Mouse (Mus musculus): ENCODE measurements around the gene Alg14. TPM values are rescaled to one million over a fixed set of nuclear protein-coding genes. Genes with fewer than 3 reads are reported as not detected.

The Alg14 gene
- total RNA-seq, 2 experiments from 2014 or later = 7.5 to 7.7 TPM

DNA sequence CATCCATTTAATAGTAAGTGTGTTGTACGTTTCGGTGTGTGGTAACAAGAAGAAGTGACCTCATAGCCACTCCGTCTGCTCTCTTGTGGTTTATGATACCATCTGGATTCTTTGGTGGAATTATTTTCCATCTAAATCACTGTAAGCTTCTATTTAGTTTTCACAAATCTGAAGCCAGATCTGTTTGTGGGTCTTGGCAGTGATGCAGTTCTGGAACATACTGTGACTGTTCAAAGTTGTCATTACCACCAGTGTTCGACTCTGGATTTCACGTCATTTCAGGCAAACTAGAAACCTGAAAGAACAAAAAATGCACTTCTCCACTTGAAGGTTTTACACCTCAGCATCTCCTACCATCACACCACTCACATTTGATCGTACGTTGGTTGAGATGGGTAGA is 23.9 kb downstream of the Alg14 start:
- Histone ChIP-seq H3K27ac (no peak overlapping the region), H3K4me3 (no peak overlapping the region)
- TF ChIP-seq CTCF (IDR thresholded peaks at IDR 0.05) = no peak
- DNase-seq = no peak
- intact Hi-C loops (cut with DNase I) = no loop called here

DNA sequence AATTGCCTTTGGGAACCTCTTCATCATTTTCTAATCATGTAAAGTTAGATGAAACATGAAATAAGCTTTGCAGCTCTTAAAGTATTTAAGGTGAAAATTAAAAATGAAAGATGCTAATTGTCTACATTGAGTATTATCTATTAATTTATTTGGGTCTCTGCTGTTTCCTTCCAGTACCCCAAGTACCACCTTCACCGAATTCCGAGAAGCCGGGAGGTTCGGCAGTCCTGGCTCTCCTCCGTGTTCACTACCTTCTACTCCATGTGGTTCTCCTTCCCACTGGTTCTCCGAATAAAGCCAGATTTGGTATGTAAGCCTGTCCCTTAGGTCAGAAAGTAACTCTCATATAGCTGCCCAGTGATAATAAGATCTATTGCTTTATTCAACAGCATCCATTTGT is 28.3 kb downstream of the Alg14 start:
- Histone ChIP-seq H3K4me3 (no peak overlapping the region), H3K27ac (no peak overlapping the region)
- TF ChIP-seq CTCF (IDR thresholded peaks at IDR 0.05) = no peak
- intact Hi-C loops (cut with DNase I) = no loop called here
- no peak for DNase-seq

DNA sequence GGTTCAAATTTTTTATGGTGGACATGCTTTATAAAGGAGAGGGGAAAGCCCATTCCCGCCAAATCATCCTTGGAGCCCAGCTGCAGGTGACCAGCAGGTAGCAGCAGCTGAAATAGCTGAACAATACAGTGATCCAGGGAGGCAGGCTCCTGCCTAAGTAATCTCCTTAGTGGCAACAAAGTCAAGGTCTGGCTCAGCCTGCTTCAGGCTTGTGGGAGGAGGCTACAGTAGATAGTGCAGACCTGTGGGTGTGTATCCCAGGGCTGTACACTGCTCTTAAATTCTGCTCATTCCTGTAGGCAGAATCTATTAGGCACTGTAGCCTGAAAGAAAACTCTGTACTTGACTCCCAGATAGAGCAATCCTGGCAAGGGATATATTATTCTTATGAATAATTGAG is 29.3 kb downstream of the Alg14 start:
- Histone ChIP-seq H3K4me3 (no peak overlapping the region), H3K27ac (no peak overlapping the region)
- no peak for TF ChIP-seq CTCF (IDR thresholded peaks at IDR 0.05)
- intact Hi-C loops (cut with DNase I) = no loop called here
- DNase-seq = no peak

DNA sequence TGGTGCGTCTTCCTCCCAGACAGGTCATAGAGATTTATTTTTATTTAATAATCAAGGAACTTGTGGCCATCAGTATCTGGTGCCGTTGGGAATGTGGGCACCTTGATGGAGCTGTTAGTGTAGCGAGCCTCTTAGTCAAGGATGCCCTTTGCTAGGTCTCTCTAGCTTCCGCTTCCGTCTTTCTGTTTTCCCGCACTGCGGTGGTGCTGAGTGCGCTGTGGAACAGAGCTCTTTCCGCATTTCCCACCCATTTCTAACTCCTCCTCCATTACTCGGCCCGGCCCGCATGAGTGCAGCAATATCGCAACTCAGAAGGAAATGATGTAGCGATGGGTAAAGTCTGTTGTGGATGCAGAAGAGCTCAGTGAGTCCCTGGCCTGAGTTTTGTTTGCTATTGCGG is 31.8 kb downstream of the Alg14 start:
- Histone ChIP-seq H3K27ac (no peak overlapping the region), H3K4me3 (no peak overlapping the region)
- no peak for DNase-seq
- intact Hi-C loops (cut with DNase I) = no loop called here
- TF ChIP-seq CTCF (IDR thresholded peaks at IDR 0.05) = no peak

DNA sequence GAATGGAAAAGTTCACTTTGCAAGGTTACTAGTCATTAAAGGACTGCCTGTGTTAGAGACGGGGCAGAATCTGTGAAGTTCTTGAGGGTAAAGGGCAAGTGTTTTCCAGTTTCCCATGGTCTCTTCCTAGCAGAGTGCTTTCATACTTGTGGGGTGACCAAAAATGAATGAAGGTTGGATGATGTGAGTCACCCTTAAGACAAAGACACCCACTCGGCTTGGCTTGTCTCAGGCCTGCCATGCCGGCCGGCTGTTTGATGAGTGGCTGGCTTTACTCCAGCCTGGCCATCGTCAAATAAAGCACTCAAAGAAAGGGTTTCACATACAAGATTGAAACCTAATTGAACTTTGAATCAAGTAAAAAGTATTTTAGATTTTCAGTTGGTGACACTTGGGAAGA is 35.8 kb downstream of the Alg14 start:
- TF ChIP-seq CTCF (IDR thresholded peaks at IDR 0.05) = no peak
- DNase-seq = no peak
- no peak overlapping the region for H3K27ac ChIP-seq
- H3K4me3 ChIP-seq = no peak overlapping the region
- intact Hi-C loops (cut with DNase I) = no loop called here

DNA sequence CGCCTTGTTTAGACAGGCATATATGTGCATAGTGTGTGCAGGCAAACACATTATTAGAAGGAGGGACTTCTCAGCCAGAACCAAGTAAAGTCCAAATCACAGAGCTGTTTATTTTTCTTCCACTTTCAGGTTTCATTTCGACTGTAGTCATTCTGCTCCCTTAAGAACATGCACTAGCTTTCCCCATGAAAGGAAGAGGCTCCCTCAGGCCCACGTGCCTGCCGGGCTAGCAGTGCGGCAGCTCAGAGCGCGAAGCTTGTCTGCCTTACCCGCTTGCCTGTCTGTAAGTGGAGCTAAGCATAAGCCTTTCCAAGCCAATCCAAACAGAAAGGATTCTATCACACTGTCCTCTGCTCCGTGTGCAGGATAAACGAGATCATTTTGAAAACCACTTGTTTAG is 38.1 kb downstream of the Alg14 start:
- Histone ChIP-seq H3K27ac (peak overlapping the region; percentile 61), H3K4me3 (peak overlapping the region; percentile 55)
- TF ChIP-seq CTCF (IDR thresholded peaks at IDR 0.05) = no peak
- DNase-seq = peak; percentile 34
- intact Hi-C loops (cut with DNase I) = no loop called here

DNA sequence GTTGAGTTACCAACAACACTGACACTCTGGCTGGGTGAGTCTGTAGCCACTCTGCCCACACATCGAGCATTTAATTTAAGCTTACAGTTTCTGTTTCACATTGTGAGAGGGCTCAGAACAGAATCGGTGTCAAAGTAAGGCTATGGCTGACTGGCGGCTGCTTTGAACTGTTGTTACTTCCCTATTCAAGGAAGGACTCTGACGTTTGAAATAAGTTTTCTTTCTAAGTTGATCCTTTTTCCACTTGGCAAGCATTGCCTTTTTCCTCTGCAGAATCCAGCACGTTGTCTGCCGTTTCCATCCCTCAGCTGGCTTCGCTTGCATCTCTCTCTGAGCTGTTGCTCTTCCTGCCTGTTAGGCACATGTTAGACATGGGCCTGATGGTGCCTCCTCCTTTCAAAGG is 38.7 kb downstream of the Alg14 start:
- DNase-seq = no peak
- no peak for TF ChIP-seq CTCF (IDR thresholded peaks at IDR 0.05)
- peak overlapping the region; percentile 55 for H3K4me3 ChIP-seq

DNA sequence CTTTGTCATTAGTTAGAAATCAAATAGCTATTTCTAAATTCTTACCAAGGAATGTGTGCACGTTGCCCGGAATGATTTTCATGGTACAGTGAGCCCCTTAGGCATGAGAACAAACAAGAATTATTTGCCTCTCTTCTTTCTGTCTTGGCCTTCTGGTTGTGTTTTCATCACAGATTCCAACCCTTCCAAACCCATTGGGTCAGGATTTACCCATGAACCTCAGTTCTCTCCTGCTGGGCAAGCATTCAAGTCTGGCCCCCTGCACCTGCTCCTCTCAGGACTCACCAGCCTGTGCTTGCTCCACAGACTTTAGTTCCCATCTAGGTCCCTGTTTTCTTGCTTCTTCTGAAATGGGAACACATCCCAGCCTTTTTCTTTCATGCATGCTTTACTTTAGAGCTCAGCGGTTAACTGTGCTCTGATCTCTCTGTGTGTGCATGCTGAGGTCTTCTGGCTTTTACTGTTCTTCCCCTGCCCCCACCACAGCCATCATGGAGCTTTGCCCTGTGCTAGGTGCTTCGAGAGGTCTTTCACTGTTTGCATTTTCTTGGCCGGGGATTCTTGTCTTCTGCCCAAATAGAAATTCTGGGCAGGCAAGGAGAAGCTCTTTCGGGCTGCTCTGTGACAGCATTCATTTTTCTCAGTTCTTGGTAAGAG is 44.8 kb downstream of the Alg14 start:
- no peak overlapping the region for H3K27ac ChIP-seq
- peak; percentile 20 for DNase-seq
- no peak for TF ChIP-seq CTCF (IDR thresholded peaks at IDR 0.05)
- H3K4me3 ChIP-seq = no peak overlapping the region
- intact Hi-C loops (cut with DNase I) = no loop called here

More for the DNA sequence above, 38.7 kb downstream of the Alg14 start:
- intact Hi-C loops (cut with DNase I) = no loop called here
- H3K27ac ChIP-seq = peak overlapping the region; percentile 61

DNA sequence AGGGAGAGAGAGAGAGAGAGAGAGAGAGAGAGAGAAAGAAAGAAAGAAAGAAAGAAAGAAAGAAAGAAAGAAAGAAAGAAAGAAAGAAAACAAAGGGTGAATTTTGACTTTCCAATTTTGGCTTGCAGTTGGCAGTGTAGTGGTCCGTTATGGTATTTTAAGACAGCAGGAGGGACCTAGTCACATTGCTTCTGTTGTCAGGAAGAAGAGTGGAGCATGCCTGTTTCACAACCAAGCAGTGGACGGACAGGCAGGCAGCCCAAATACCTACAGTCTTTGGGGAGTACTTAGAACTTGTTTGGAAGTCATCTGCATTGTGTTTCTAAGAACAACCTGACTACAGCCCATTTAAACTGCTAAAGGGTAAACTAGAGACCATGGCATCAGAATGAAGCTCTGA is 47.1 kb downstream of the Alg14 start:
- peak; percentile 30 for DNase-seq
- H3K4me3 ChIP-seq = no peak overlapping the region
- no peak for TF ChIP-seq CTCF (IDR thresholded peaks at IDR 0.05)
- peak overlapping the region; percentile 77 for H3K27ac ChIP-seq
- intact Hi-C loops (cut with DNase I) = no loop called here

DNA sequence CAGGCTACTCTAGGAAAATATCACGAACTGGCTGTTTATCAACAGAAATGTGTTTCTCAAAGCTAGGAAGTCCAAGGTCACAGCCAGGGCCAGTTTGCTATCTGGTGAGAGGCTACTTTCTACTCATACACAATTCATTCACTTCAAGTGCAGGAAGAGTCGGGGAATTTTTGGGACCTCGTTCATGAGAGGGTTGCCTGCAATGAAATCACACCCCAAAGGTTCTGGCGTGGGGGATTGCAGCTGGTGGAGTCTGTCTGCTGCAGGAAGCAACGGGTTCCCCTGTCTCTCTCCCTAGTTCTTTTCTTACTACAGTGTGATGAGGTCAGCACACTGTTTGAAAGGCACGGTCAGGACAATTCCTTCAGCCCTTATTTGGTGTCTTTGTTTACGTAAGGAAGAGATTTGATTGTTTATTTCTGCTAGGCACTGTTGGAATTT is 48.8 kb downstream of the Alg14 start:
- no peak for TF ChIP-seq CTCF (IDR thresholded peaks at IDR 0.05)
- intact Hi-C loops (cut with DNase I) = no loop called here
- Histone ChIP-seq H3K4me3 (no peak overlapping the region), H3K27ac (peak overlapping the region; percentile 77)
- DNase-seq = no peak

DNA sequence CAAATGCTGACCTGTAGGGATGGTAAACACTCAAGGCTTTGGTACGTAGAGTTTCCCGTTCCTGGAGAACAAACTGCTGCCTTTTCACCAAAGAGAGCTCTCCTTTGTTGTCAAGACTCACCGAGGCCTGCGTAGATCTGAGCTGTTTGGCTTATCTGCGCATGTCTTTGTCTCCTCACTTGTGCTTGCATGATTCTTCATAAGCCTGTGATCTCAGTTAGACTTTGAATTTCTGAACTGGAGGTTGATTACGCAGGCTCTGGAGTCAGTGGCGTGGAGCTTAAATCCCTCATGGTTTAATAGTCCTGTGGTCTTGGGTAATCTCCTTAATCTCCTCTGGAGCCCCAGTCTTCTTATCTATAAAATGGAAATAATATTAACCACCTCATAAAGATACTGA is 51.7 kb downstream of the Alg14 start:
- H3K4me3 ChIP-seq = no peak overlapping the region
- no peak for DNase-seq
- no peak for TF ChIP-seq CTCF (IDR thresholded peaks at IDR 0.05)
- no peak overlapping the region for H3K27ac ChIP-seq
- intact Hi-C loops (cut with DNase I) = no loop called here

DNA sequence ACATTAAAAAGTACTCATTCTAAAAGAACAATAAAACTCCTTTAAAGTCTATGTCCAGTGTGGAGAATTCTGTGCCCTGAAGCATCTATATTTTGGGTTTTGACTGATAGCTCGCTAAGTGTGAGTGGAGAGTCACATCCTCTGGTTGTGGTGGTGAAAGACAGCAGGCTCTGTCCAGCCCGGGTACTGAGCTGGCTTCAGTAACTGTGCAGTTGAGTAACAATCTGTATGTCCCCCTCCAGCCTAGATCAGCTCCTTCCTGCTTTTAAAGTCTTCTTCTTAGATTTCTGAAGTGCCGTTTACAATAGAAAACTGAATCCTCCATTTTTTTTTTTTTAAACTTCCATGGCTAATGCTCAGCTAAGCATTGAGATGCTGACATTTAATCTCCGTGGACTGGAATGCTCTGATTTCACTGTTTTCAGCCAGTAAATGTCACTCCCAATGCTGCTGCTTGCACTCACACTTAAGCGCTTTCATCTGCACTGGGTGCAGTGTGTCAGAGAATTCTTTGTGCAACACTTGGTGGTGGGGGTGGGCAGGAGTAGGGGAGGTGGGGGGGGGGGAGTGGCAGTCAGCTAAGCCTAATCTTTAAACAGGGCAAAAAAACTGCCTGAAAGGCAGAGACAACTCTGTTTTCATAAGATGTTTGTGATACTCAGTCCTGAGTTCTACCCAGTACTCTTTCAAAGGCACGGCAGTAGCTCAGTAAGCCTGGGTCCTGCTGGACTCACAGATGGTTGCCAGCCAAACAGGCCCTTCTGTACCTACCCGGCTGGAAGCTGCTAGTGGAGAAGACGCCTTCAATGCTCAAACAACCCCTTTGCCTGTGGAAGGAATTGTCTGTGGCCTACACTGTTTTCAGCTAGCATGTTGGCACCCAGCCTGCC is 52.7 kb downstream of the Alg14 start:
- no peak overlapping the region for H3K4me3 ChIP-seq
- H3K27ac ChIP-seq = peak overlapping the region; percentile 57
- DNase-seq = no peak
- no peak for TF ChIP-seq CTCF (IDR thresholded peaks at IDR 0.05)
- intact Hi-C loops (cut with DNase I) = no loop called here

DNA sequence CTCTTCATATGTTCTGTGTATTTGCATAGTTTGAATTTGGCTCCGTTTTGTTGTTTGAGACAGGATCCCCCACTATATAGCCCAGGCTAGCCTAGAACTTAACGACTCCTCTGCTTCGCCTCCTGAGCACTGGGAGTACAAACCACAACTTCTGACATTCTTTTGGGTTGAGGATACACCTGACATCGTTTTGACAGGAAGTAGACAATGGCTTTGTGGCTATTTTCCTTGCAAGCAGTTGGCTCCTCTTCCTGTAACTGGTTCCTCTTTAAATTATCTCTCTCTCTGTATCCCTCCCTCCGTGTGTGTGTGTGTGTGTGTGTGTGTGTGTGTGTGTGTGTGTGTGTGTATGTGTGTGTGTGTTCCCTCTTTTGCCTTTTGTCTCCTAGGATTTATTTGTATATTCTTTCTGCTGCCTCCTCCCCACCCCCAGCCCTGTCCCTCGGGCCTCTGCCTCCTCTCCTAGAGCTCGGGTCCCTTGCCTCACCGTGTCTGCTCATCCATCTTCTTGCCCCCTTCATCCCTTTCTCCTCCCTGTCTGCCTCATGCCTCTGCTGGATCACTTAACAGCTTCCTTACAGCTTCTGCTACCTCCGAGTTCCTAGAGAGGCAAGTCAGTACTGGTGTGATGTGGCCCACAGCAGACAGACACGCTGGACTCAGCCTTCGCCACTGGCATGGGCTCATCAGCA is 53.5 kb downstream of the Alg14 start:
- no peak for TF ChIP-seq CTCF (IDR thresholded peaks at IDR 0.05)

More for the DNA sequence above, 53.5 kb downstream of the Alg14 start:
- Histone ChIP-seq H3K27ac (peak overlapping the region; percentile 57), H3K4me3 (no peak overlapping the region)
- intact Hi-C loops (cut with DNase I) = no loop called here
- no peak for DNase-seq
